Mouse (Mus musculus): ENCODE data around the gene Rab11fip2. TPM values are rescaled to one million over a fixed set of nuclear protein-coding genes. Genes with fewer than 3 reads are reported as not detected.

Rab11fip2 gene
- polyA plus RNA-seq, 1 experiment from 2014 or later, result 2.7 TPM

GRCm38 (mm10) chr19:59885301-59885700 lies 58.2 kb downstream of the Rab11fip2 start:
- 69% methylated on average over 2 of the region's 2 CpGs for WGBS

GRCm38 (mm10) chr19:59877238-59877637 lies 66.2 kb downstream of the Rab11fip2 start:
- no peaks in the 10 kb centered on the region for H3K4me1 ChIP-seq (ENCODE audit: control insufficient read depth, insufficient read depth, low read length)
- ATAC-seq (ENCODE audit: insufficient read depth, low FRiP score), result no peak
- no peak overlapping the region for H3K4me3 ChIP-seq (replicated peaks; ENCODE audit: low read length)
- no peaks in the 10 kb centered on the region for H3K27me3 ChIP-seq (ENCODE audit: control insufficient read depth, insufficient read depth, low read length)
- WGBS, result 94% methylated on average over 2 of the region's 2 CpGs
- H3K36me3 ChIP-seq (ENCODE audit: control insufficient read depth, insufficient read depth, low read length), result no peaks in the 10 kb centered on the region
- H3K4me2 ChIP-seq (ENCODE audit: low read depth, low read length), result no peak overlapping the region
- no peaks in the 10 kb centered on the region for H3K9me3 ChIP-seq (replicated peaks; ENCODE audit: control insufficient read depth, low read length)
- no peak overlapping the region for H3K27ac ChIP-seq (ENCODE audit: low read length)
- H3K9ac ChIP-seq (ENCODE audit: low read length), result no peak overlapping the region

More at GRCm38 (mm10) chr19:59885301-59885700, 58.2 kb downstream of the Rab11fip2 start:
- Histone ChIP-seq H3K4me2 (ENCODE audit: low read depth, low read length) (no peak overlapping the region), H3K27ac (ENCODE audit: low read length) (no peak overlapping the region), H3K27me3 (ENCODE audit: control insufficient read depth, insufficient read depth, low read length) (no peaks in the 10 kb centered on the region), H3K9me3 (replicated peaks; ENCODE audit: control insufficient read depth, low read length) (no peaks in the 10 kb centered on the region), H3K36me3 (ENCODE audit: control insufficient read depth, insufficient read depth, low read length) (no peaks in the 10 kb centered on the region), H3K4me1 (ENCODE audit: control insufficient read depth, insufficient read depth, low read length) (no peaks in the 10 kb centered on the region), H3K4me3 (replicated peaks; ENCODE audit: low read length) (no peak overlapping the region), H3K9ac (ENCODE audit: low read length) (no peak overlapping the region)
- no peak for ATAC-seq (ENCODE audit: insufficient read depth, low FRiP score)

DNA sequence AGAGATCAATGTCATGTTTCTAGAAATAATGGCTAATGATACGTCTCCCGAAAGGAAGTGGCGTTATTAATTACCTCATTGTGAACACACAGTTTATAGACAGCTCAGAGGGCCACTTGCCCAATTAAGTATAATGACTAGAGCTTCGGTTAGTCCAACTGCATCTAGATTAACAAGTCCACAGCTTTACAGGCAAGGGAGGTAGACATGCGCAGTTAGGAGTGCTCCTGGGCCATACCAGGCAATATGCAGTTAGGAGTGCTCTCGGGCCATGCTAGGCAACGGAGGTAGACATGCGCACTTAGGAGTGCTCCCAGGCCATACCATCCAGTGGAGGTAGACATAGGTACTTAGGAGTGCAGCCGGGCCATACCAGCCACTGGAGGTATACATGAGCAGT lies 76.8 kb downstream of the Rab11fip2 start:
- WGBS, result 82% methylated on average over 9 of the region's 9 CpGs
- H3K4me1 ChIP-seq (ENCODE audit: control insufficient read depth, insufficient read depth, low read length), result no peaks in the 10 kb centered on the region
- no peaks in the 10 kb centered on the region for H3K27me3 ChIP-seq (ENCODE audit: control insufficient read depth, insufficient read depth, low read length)
- H3K27ac ChIP-seq (ENCODE audit: low read length), result no peak overlapping the region
- H3K4me2 ChIP-seq (ENCODE audit: low read depth, low read length), result no peak overlapping the region
- no peak overlapping the region for H3K9ac ChIP-seq (ENCODE audit: low read length)
- no peaks in the 10 kb centered on the region for H3K9me3 ChIP-seq (replicated peaks; ENCODE audit: control insufficient read depth, low read length)
- no peak for ATAC-seq (ENCODE audit: insufficient read depth, low FRiP score)
- no peaks in the 10 kb centered on the region for H3K36me3 ChIP-seq (ENCODE audit: control insufficient read depth, insufficient read depth, low read length)
- no peak overlapping the region for H3K4me3 ChIP-seq (replicated peaks; ENCODE audit: low read length)

GRCm38 (mm10) chr19:59862423-59862822 lies 81.0 kb downstream of the Rab11fip2 start:
- H3K27me3 ChIP-seq (ENCODE audit: control insufficient read depth, insufficient read depth, low read length), result no peaks in the 10 kb centered on the region
- H3K9me3 ChIP-seq (replicated peaks; ENCODE audit: control insufficient read depth, low read length), result no peaks in the 10 kb centered on the region
- H3K4me2 ChIP-seq (ENCODE audit: low read depth, low read length), result no peak overlapping the region
- H3K9ac ChIP-seq (ENCODE audit: low read length), result no peak overlapping the region
- H3K4me1 ChIP-seq (ENCODE audit: control insufficient read depth, insufficient read depth, low read length), result no peaks in the 10 kb centered on the region
- no peak overlapping the region for H3K27ac ChIP-seq (ENCODE audit: low read length)
- ATAC-seq (ENCODE audit: insufficient read depth, low FRiP score), result no peak
- H3K4me3 ChIP-seq (replicated peaks; ENCODE audit: low read length), result no peak overlapping the region
- no peaks in the 10 kb centered on the region for H3K36me3 ChIP-seq (ENCODE audit: control insufficient read depth, insufficient read depth, low read length)

DNA sequence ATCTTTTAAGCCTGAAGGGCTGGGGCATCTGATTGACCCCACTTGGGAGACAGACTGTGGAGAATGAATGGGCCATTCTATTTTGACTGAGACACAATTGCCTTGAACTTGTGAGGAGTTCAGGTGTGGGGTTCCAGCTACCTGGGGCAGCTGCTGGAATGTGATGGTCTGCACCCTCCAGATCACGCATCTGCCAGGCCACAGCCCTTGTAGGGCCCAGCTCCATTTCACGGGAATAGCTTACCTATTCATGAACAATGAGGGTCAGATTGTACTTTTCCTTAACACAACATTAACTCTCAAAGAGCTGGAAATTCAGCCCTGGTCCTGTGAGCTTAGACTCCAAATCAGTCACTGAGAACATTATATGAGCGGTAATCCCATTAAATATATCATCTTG lies 82.7 kb downstream of the Rab11fip2 start:
- Histone ChIP-seq H3K4me1 (ENCODE audit: control insufficient read depth, insufficient read depth, low read length) (no peaks in the 10 kb centered on the region), H3K4me3 (replicated peaks; ENCODE audit: low read length) (no peak overlapping the region), H3K4me2 (ENCODE audit: low read depth, low read length) (no peak overlapping the region), H3K9me3 (replicated peaks; ENCODE audit: control insufficient read depth, low read length) (no peaks in the 10 kb centered on the region), H3K27me3 (ENCODE audit: control insufficient read depth, insufficient read depth, low read length) (no peaks in the 10 kb centered on the region), H3K36me3 (ENCODE audit: control insufficient read depth, insufficient read depth, low read length) (no peaks in the 10 kb centered on the region), H3K9ac (ENCODE audit: low read length) (no peak overlapping the region), H3K27ac (ENCODE audit: low read length) (no peak overlapping the region)
- ATAC-seq (ENCODE audit: insufficient read depth, low FRiP score), result no peak
- WGBS, result 79% methylated on average over 3 of the region's 3 CpGs

GRCm38 (mm10) chr19:59853061-59853460 lies 90.4 kb downstream of the Rab11fip2 start:
- H3K36me3 ChIP-seq (ENCODE audit: control insufficient read depth, insufficient read depth, low read length), result no peaks in the 10 kb centered on the region
- H3K9me3 ChIP-seq (replicated peaks; ENCODE audit: control insufficient read depth, low read length), result no peaks in the 10 kb centered on the region
- ATAC-seq (ENCODE audit: insufficient read depth, low FRiP score), result no peak
- no peak overlapping the region for H3K4me2 ChIP-seq (ENCODE audit: low read depth, low read length)
- no peaks in the 10 kb centered on the region for H3K27me3 ChIP-seq (ENCODE audit: control insufficient read depth, insufficient read depth, low read length)
- H3K9ac ChIP-seq (ENCODE audit: low read length), result no peak overlapping the region
- H3K4me1 ChIP-seq (ENCODE audit: control insufficient read depth, insufficient read depth, low read length), result no peaks in the 10 kb centered on the region
- no peak overlapping the region for H3K4me3 ChIP-seq (replicated peaks; ENCODE audit: low read length)
- H3K27ac ChIP-seq (ENCODE audit: low read length), result no peak overlapping the region
- 54% methylated on average over 3 of the region's 3 CpGs for WGBS
